12 mouse cellular contexts compared by ENCODE assay signal in the genomic region with DNA sequence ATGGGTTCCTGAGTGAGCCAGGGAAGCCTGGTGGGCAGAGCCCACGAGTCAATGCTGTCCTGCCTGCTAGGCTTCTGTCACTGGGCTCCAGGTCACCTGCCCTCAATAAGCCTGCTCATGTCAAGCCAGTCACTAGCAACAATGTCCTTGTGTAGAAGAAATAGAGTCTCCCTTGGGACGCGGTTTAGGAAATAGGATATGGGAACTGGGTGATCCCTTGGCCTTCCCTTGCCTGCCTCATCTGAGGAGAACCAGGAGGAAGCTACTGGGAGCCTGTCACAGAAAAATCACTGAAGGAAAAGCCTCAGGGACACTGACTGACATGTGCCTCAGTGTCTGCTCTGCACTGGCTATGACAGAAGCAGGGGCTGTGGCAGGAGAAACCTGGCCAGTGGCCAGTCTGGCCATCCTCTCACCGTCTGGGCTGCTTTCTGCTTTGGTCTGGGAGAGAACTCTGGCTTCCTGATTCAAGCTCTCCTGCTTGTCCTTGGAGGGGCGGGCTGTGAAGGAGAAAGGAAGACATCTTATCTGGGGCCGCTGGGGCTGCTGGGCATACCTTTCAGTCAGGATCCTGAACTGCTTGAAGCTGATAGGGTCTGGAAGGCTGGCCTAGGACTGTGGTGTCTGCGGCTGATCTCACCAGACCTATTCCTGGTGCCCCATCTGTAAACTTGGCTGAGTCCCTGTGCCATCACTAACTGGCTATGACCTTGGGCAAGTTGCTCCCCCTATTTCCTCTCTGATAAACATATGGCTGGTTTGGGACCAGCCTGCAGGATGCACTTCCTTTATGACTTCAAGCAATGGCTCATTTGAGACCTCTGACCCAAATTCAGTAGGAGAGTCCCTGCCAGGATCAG. TPM values are rescaled to one million over a fixed set of nuclear protein-coding genes. Genes with fewer than 3 reads are reported as not detected.
DNase-seq lines count a peak whose midpoint lies in the region; ATAC-seq and TF ChIP-seq lines count a peak whose summit lies in the region.
"Had no signal": no experiment of that assay in that cellular context is flagged by ENCODE, and none has a peak within 500 bp of the region (broad histone marks: within the 10 kb centered on the region; RNA-seq: fewer than 3 reads in every experiment).

No protein-coding gene starts in this region.

- H3K27me3 ChIP-seq in heart, embryonic 12.5 days (replicated peaks), result no peaks in the 10 kb centered on the region; the same call in 1 of the 2 replicates
- H3K27me3 ChIP-seq in liver, postnatal 0 days (ENCODE audit: insufficient read depth, low read length), result no peaks in the 10 kb centered on the region
- H3K27me3 ChIP-seq in kidney, embryonic 15.5 days, result no peaks in the 10 kb centered on the region
- H3K27me3 ChIP-seq: embryonic facial prominence, embryonic 12.5 days had no signal

- peak; percentile 96 for DNase-seq in heart, adult 11 months
- no peak for DNase-seq in heart, postnatal 14 days
- DNase-seq in ovary, adult 18-20 months (ENCODE audit: low spot score), result peak; percentile 48
- DNase-seq in ovary, postnatal 10 days (ENCODE audit: low spot score), result no peak
- DNase-seq in liver, postnatal 0 days, result no peak
- no peak for DNase-seq in frontal cortex, postnatal 36 days (ENCODE audit: low spot score in 2 of 2)
- DNase-seq: thymus, adult 18-20 months had no signal

- no peak overlapping the region for H3K4me2 ChIP-seq in heart, embryonic 12.5 days
- H3K4me2 ChIP-seq in liver, postnatal 0 days (ENCODE audit: low read depth, low read length), result no peak overlapping the region
- H3K4me2 ChIP-seq in kidney, embryonic 15.5 days, result no peak overlapping the region
- H3K4me2 ChIP-seq: embryonic facial prominence, embryonic 12.5 days had no signal

- 38% methylated on average over 7 of the region's 7 CpGs for WGBS in heart, embryonic 12.5 days
- WGBS in liver, postnatal 0 days (ENCODE audit: insufficient replicate concordance), result 47% methylated on average over 7 of the region's 7 CpGs
- WGBS in kidney, embryonic 15.5 days, result 74% methylated on average over 7 of the region's 7 CpGs

- peak; percentile 74 for ATAC-seq in heart, embryonic 12.5 days (ENCODE audit: insufficient number of reproducible peaks, low FRiP score)
- peak; percentile 3; the same call in 1 of the 2 replicates for ATAC-seq in liver, postnatal 0 days
- no peak for ATAC-seq in kidney, embryonic 15.5 days (replicated peaks; ENCODE audit: low FRiP score)

- TF ChIP-seq EP300 in liver, postnatal 0 days (IDR thresholded peaks at IDR 0.05; ENCODE audit: low read depth), result peak; percentile 47

- peak overlapping the region; percentile 84 for H3K27ac ChIP-seq in heart, embryonic 12.5 days (ENCODE audit: poor library complexity, severe bottlenecking)
- H3K27ac ChIP-seq in liver, postnatal 0 days (ENCODE audit: low read depth), result 0 out of 2 replicates have a peak overlapping the region, but pooled peaks have one; percentile 7
- no peak overlapping the region for H3K27ac ChIP-seq in kidney, embryonic 15.5 days
- H3K27ac ChIP-seq: embryonic facial prominence, embryonic 12.5 days; macrophage had no signal

- no peaks in the 10 kb centered on the region for H3K9me3 ChIP-seq in heart, embryonic 12.5 days (replicated peaks)
- no peaks in the 10 kb centered on the region for H3K9me3 ChIP-seq in liver, postnatal 0 days (ENCODE audit: low read length)
- no peaks in the 10 kb centered on the region for H3K9me3 ChIP-seq in kidney, embryonic 15.5 days (replicated peaks)
- H3K9me3 ChIP-seq: embryonic facial prominence, embryonic 12.5 days had no signal

- peaks cover 53% of the 10 kb centered on the region for H3K4me1 ChIP-seq in heart, embryonic 12.5 days (replicated peaks)
- peaks cover 33% of the 10 kb centered on the region for H3K4me1 ChIP-seq in liver, postnatal 0 days (ENCODE audit: insufficient read depth)
- H3K4me1 ChIP-seq in kidney, embryonic 15.5 days, result peaks cover 22% of the 10 kb centered on the region
- H3K4me1 ChIP-seq: embryonic facial prominence, embryonic 12.5 days had no signal

- H3K9ac ChIP-seq in heart, embryonic 12.5 days, result no peak overlapping the region
- H3K9ac ChIP-seq in liver, postnatal 0 days (replicated peaks), result no peak overlapping the region
- H3K9ac ChIP-seq in kidney, embryonic 15.5 days, result no peak overlapping the region
- H3K9ac ChIP-seq: embryonic facial prominence, embryonic 12.5 days had no signal

- intact Hi-C loops in heart, postnatal 14 days (cut with DNase I), result no loop called here

- H3K36me3 ChIP-seq in heart, embryonic 12.5 days, result no peaks in the 10 kb centered on the region
- no peaks in the 10 kb centered on the region for H3K36me3 ChIP-seq in liver, postnatal 0 days (replicated peaks; ENCODE audit: insufficient read depth, low read length)
- no peaks in the 10 kb centered on the region for H3K36me3 ChIP-seq in kidney, embryonic 15.5 days
- H3K36me3 ChIP-seq: embryonic facial prominence, embryonic 12.5 days had no signal

- H3K4me3 ChIP-seq in heart, embryonic 12.5 days, result no peak overlapping the region
- no peak overlapping the region for H3K4me3 ChIP-seq in liver, postnatal 0 days (ENCODE audit: low read depth, low read length)
- no peak overlapping the region for H3K4me3 ChIP-seq in kidney, embryonic 15.5 days (replicated peaks)
- H3K4me3 ChIP-seq: embryonic facial prominence, embryonic 12.5 days had no signal

- TF ChIP-seq CTCF in liver, postnatal 0 days (IDR thresholded peaks at IDR 0.05; ENCODE audit: low read depth), result no peak

RNA-seq across cellular contexts. Expression of gene Slc24a1, which starts 19.4 kb away (rescaled TPM):
- total RNA-seq in heart, postnatal 14 days (2021), result under 1 TPM; 0.14 to 0.15 TPM
- polyA plus RNA-seq in heart, embryonic 12.5 days (2016; fragmentation: Nextera tagmentation; extraction: Ambion mirVana), result 0.05 TPM in 2 replicates
- polyA plus RNA-seq in liver, postnatal 0 days (2015; fragmentation: Nextera tagmentation; extraction: Ambion mirVana), result 0.02 and 0.04 TPM in 2 replicates
- polyA plus RNA-seq in kidney, embryonic 15.5 days (2015; fragmentation: Nextera tagmentation; extraction: Ambion mirVana), result 0.03 and 0.06 TPM in 2 replicates
- polyA plus RNA-seq: kidney, embryonic 14.5 days; macrophage had no signal

RNA-seq across cellular contexts. Expression of gene Ints14, which starts 28.7 kb away (rescaled TPM):
- total RNA-seq in heart, postnatal 14 days (2021), result 10 to 100 TPM; 17.8 to 19.4 TPM
- 45.2 and 48.6 TPM in 2 replicates for polyA plus RNA-seq in heart, embryonic 12.5 days (2016; fragmentation: Nextera tagmentation; extraction: Ambion mirVana)
- polyA plus RNA-seq in liver, postnatal 0 days (2015; fragmentation: Nextera tagmentation; extraction: Ambion mirVana), result 10.5 and 11.1 TPM in 2 replicates
- 57.7 and 59.7 TPM in 2 replicates for polyA plus RNA-seq in kidney, embryonic 15.5 days (2015; fragmentation: Nextera tagmentation; extraction: Ambion mirVana)

Comparison
In these comparisons a context has a peak if more than half of its experiments do, and no peak if none do; other contexts are left out.
1. DNase-seq: peak in heart, adult 11 months (single experiment) and ovary, adult 18-20 months (single experiment); none in heart, postnatal 14 days (0 of 2), ovary, postnatal 10 days (single experiment), liver, postnatal 0 days (single experiment) and frontal cortex, postnatal 36 days (0 of 2).